Mouse (Mus musculus): ENCODE results near the gene Maml1. TPM values are rescaled to one million over a fixed set of nuclear protein-coding genes. Genes with fewer than 3 reads are reported as not detected.
A peak's percentile ranks its signal among the peaks of the same experiment; 100 is the strongest.

Gene Maml1
- polyA plus RNA-seq (2012; rRNA removed): 10.9 and 12.5 TPM in 2 replicates

- Histone ChIP-seq H3K4me3 (ENCODE audit: insufficient read depth, low read depth, low read length) (peak within 1 kb of the TSS; percentile 95), H3K36me3 (ENCODE audit: control insufficient read depth, insufficient read depth, low read length) (peaks cover 6% of the 10 kb centered on the region), H3K27ac (ENCODE audit: insufficient read depth, low read depth, low read length) (peak within 1 kb of the TSS; percentile 94), H3K4me1 (ENCODE audit: control insufficient read depth, insufficient read depth, low read length) (peaks cover 17% of the 10 kb centered on the region; the same call in 1 of the 2 replicates), H3K27me3 (replicated peaks; ENCODE audit: control insufficient read depth, insufficient read depth, low read length) (no peaks in the 10 kb centered on the region)
- peak; percentile 99 for DNase-seq
- TF ChIP-seq CTCF (conservative IDR thresholded peaks at IDR 0.05; ENCODE audit: insufficient read depth, insufficient read length, low read depth, low read length) (no peak), POLR2A (IDR thresholded peaks at IDR 0.05; ENCODE audit: low read depth, low read length) (peak; percentile 89)
- WGBS: under 1% methylated on average over 45 of the region's 45 CpGs
Measured at GRCm38 (mm10) chr11:50292190-50292855, at the start of gene Maml1. Gene Maml1, minus strand, starts transcription at chr11:50292311.

- Histone ChIP-seq H3K36me3 (ENCODE audit: control insufficient read depth, insufficient read depth, low read length) (no peaks in the 10 kb centered on the region), H3K27me3 (replicated peaks; ENCODE audit: control insufficient read depth, insufficient read depth, low read length) (no peaks in the 10 kb centered on the region), H3K4me3 (ENCODE audit: insufficient read depth, low read depth, low read length) (no peak overlapping the region), H3K27ac (ENCODE audit: insufficient read depth, low read depth, low read length) (no peak overlapping the region), H3K4me1 (ENCODE audit: control insufficient read depth, insufficient read depth, low read length) (no peaks in the 10 kb centered on the region; the same call in 1 of the 2 replicates)
- TF ChIP-seq CTCF (conservative IDR thresholded peaks at IDR 0.05; ENCODE audit: insufficient read depth, insufficient read length, low read depth, low read length): no peak
- no peak for TF ChIP-seq POLR2A (IDR thresholded peaks at IDR 0.05; ENCODE audit: low read depth, low read length)
- 74% methylated on average over 4 of the region's 4 CpGs for WGBS
- no peak for DNase-seq
Measured at GRCm38 (mm10) chr11:50336891-50337290, 44.8 kb upstream of the Maml1 start.

GRCm38 (mm10) chr11:50336126-50336525 is 44.0 kb upstream of the Maml1 start:
- Histone ChIP-seq H3K4me3 (ENCODE audit: insufficient read depth, low read depth, low read length) (no peak overlapping the region), H3K36me3 (ENCODE audit: control insufficient read depth, insufficient read depth, low read length) (no peaks in the 10 kb centered on the region), H3K27ac (ENCODE audit: insufficient read depth, low read depth, low read length) (no peak overlapping the region), H3K4me1 (ENCODE audit: control insufficient read depth, insufficient read depth, low read length) (no peaks in the 10 kb centered on the region; the same call in 1 of the 2 replicates), H3K27me3 (replicated peaks; ENCODE audit: control insufficient read depth, insufficient read depth, low read length) (no peaks in the 10 kb centered on the region)
- WGBS: 34% methylated on average over 1 of the region's 1 CpGs
- DNase-seq: peak; percentile 32
- no peak for TF ChIP-seq CTCF (conservative IDR thresholded peaks at IDR 0.05; ENCODE audit: insufficient read depth, insufficient read length, low read depth, low read length)
- no peak for TF ChIP-seq POLR2A (IDR thresholded peaks at IDR 0.05; ENCODE audit: low read depth, low read length)

- no peaks in the 10 kb centered on the region for H3K27me3 ChIP-seq (replicated peaks; ENCODE audit: control insufficient read depth, insufficient read depth, low read length)
- no peak overlapping the region for H3K4me3 ChIP-seq (ENCODE audit: insufficient read depth, low read depth, low read length)
- no peak for DNase-seq
- H3K36me3 ChIP-seq (ENCODE audit: control insufficient read depth, insufficient read depth, low read length): no peaks in the 10 kb centered on the region
- no peaks in the 10 kb centered on the region; the same call in 1 of the 2 replicates for H3K4me1 ChIP-seq (ENCODE audit: control insufficient read depth, insufficient read depth, low read length)
- TF ChIP-seq POLR2A (IDR thresholded peaks at IDR 0.05; ENCODE audit: low read depth, low read length) (no peak), CTCF (conservative IDR thresholded peaks at IDR 0.05; ENCODE audit: insufficient read depth, insufficient read length, low read depth, low read length) (no peak)
- WGBS: 92% methylated on average over 3 of the region's 3 CpGs
- no peak overlapping the region for H3K27ac ChIP-seq (ENCODE audit: insufficient read depth, low read depth, low read length)
Measured at GRCm38 (mm10) chr11:50333181-50333580, 41.1 kb upstream of the Maml1 start.

GRCm38 (mm10) chr11:50329378-50329777 is 37.3 kb upstream of the Maml1 start:
- Histone ChIP-seq H3K4me3 (ENCODE audit: insufficient read depth, low read depth, low read length) (no peak overlapping the region), H3K4me1 (ENCODE audit: control insufficient read depth, insufficient read depth, low read length) (peaks cover 2% of the 10 kb centered on the region; the same call in 1 of the 2 replicates), H3K27me3 (replicated peaks; ENCODE audit: control insufficient read depth, insufficient read depth, low read length) (no peaks in the 10 kb centered on the region), H3K27ac (ENCODE audit: insufficient read depth, low read depth, low read length) (no peak overlapping the region), H3K36me3 (ENCODE audit: control insufficient read depth, insufficient read depth, low read length) (no peaks in the 10 kb centered on the region)
- no peak for DNase-seq
- TF ChIP-seq POLR2A (IDR thresholded peaks at IDR 0.05; ENCODE audit: low read depth, low read length) (no peak), CTCF (conservative IDR thresholded peaks at IDR 0.05; ENCODE audit: insufficient read depth, insufficient read length, low read depth, low read length) (no peak)
- WGBS: 95% methylated on average over 1 of the region's 1 CpGs

- Histone ChIP-seq H3K4me1 (ENCODE audit: control insufficient read depth, insufficient read depth, low read length) (peaks cover 6% of the 10 kb centered on the region; the same call in 1 of the 2 replicates), H3K27me3 (replicated peaks; ENCODE audit: control insufficient read depth, insufficient read depth, low read length) (no peaks in the 10 kb centered on the region), H3K4me3 (ENCODE audit: insufficient read depth, low read depth, low read length) (no peak overlapping the region), H3K27ac (ENCODE audit: insufficient read depth, low read depth, low read length) (no peak overlapping the region), H3K36me3 (ENCODE audit: control insufficient read depth, insufficient read depth, low read length) (no peaks in the 10 kb centered on the region)
- 62% methylated on average over 3 of the region's 3 CpGs for WGBS
- no peak for DNase-seq
- TF ChIP-seq CTCF (conservative IDR thresholded peaks at IDR 0.05; ENCODE audit: insufficient read depth, insufficient read length, low read depth, low read length) (no peak), POLR2A (IDR thresholded peaks at IDR 0.05; ENCODE audit: low read depth, low read length) (no peak)
Measured at GRCm38 (mm10) chr11:50328075-50328625, 36.0 kb upstream of the Maml1 start.

GRCm38 (mm10) chr11:50326302-50326966 is 34.3 kb upstream of the Maml1 start:
- no peak for TF ChIP-seq POLR2A (IDR thresholded peaks at IDR 0.05; ENCODE audit: low read depth, low read length)
- no peak for TF ChIP-seq CTCF (conservative IDR thresholded peaks at IDR 0.05; ENCODE audit: insufficient read depth, insufficient read length, low read depth, low read length)
- H3K4me3 ChIP-seq (ENCODE audit: insufficient read depth, low read depth, low read length): peak overlapping the region; percentile 76
- no peaks in the 10 kb centered on the region for H3K27me3 ChIP-seq (replicated peaks; ENCODE audit: control insufficient read depth, insufficient read depth, low read length)
- 2% methylated on average over 7 of the region's 7 CpGs for WGBS
- no peaks in the 10 kb centered on the region for H3K36me3 ChIP-seq (ENCODE audit: control insufficient read depth, insufficient read depth, low read length)
- H3K27ac ChIP-seq (ENCODE audit: insufficient read depth, low read depth, low read length): peak overlapping the region; percentile 74
- no peak for DNase-seq
- H3K4me1 ChIP-seq (ENCODE audit: control insufficient read depth, insufficient read depth, low read length): peaks cover 6% of the 10 kb centered on the region; the same call in 1 of the 2 replicates
